Mouse (Mus musculus) neural tube, embryonic 14.5 days (tissue): ENCODE results near the gene Smg6. TPM values are rescaled to one million over a fixed set of nuclear protein-coding genes. Genes with fewer than 3 reads are reported as not detected.
A peak's percentile ranks its signal among the peaks of the same experiment; 100 is the strongest.

Experiments used
- ATAC-seq: fragments of 200-750 bp; cut with Nextera tagmentation; 2 replicates; pipeline ENCODE4 v1.8.0; 2017; ENCODE audit warnings: low read depth, mild to moderate bottlenecking, moderate TSS enrichment, moderate library complexity
- H3K27ac ChIP-seq: fragments of 300-500 bp; sonication (generic); 2 replicates; pipeline ENCODE4 v1.5.1; 2014; ENCODE audit warnings: low read depth, mild to moderate bottlenecking, control low read depth, low read length, moderate library complexity, mixed read lengths
- H3K27me3 ChIP-seq: fragments of 300-500 bp; sonication (generic); 2 replicates; pipeline ENCODE4 v1.6.1; 2014; ENCODE audit warnings: low read length; ENCODE audit not compliant: control insufficient read depth, insufficient read depth
- H3K36me3 ChIP-seq: fragments of 300-500 bp; sonication (generic); 2 replicates; pipeline ENCODE4 v1.6.1; 2014; ENCODE audit warnings: low read length, mixed read lengths; ENCODE audit not compliant: control insufficient read depth, insufficient read depth
- H3K4me1 ChIP-seq: fragments of 300-500 bp; sonication (generic); 2 replicates; pipeline ENCODE4 v1.6.1; 2014; ENCODE audit warnings: low read length; ENCODE audit not compliant: control insufficient read depth, insufficient read depth
- H3K4me2 ChIP-seq: fragments of 300-500 bp; sonication (generic); 2 replicates; pipeline ENCODE4 v1.6.1; 2014; ENCODE audit warnings: mild to moderate bottlenecking, low read depth, low read length, control low read depth
- H3K4me3 ChIP-seq: fragments of 300-500 bp; sonication (generic); 2 replicates; pipeline ENCODE4 v1.5.1; 2014; ENCODE audit warnings: low read depth, low read length, control low read depth, mixed read lengths
- H3K9ac ChIP-seq: fragments of 300-500 bp; sonication (generic); replicated peaks from 2 replicates; pipeline ENCODE4 v1.6.1; 2014; ENCODE audit warnings: low read depth, mild to moderate bottlenecking, control low read depth, low read length, mixed read lengths
- H3K9me3 ChIP-seq: fragments of 300-500 bp; sonication (generic); 2 replicates; pipeline ENCODE4 v1.6.1; 2016; ENCODE audit warnings: low read length; ENCODE audit not compliant: control insufficient read depth
- WGBS: fragments of 180-500 bp; shearing (Covaris S2); extraction: QIAGEN DNeasy Blood & Tissue Kit; methylation state at CpG from one replicate; pipeline ENCODE4 v1.1.7; 2014; 5-methylcytosine and 5-hydroxymethylcytosine counted together
- polyA plus RNA-seq: library from polyadenylated mRNA; unstranded; fragments of >200 nt; fragmentation: Nextera tagmentation; extraction: Ambion mirVana; gene quantifications from 2 replicates; pipeline ENCODE4 v1.2.1, GENCODE M21; 2014

Gene Smg6
- polyA plus RNA-seq, 1 experiment from 2014 or later: 13.7 TPM

GRCm38 (mm10) chr11:74924149-74924548 is 1.5 kb upstream of the Smg6 start:
- H3K27me3 ChIP-seq: no peaks in the 10 kb centered on the region
- no peaks in the 10 kb centered on the region for H3K9me3 ChIP-seq
- no peak overlapping the region; the same call in 1 of the 2 replicates for H3K4me2 ChIP-seq
- peaks cover 11% of the 10 kb centered on the region; the same call in 1 of the 2 replicates for H3K4me1 ChIP-seq
- WGBS: 66% methylated on average over 4 of the region's 4 CpGs
- H3K4me3 ChIP-seq: no peak overlapping the region
- ATAC-seq: no peak
- H3K27ac ChIP-seq: no peak overlapping the region
- H3K36me3 ChIP-seq: peaks cover 1% of the 10 kb centered on the region; the same call in 1 of the 2 replicates
- no peak overlapping the region for H3K9ac ChIP-seq

GRCm38 (mm10) chr11:74926388-74927005 is 874 bp downstream of the Smg6 start:
- H3K27me3 ChIP-seq: no peaks in the 10 kb centered on the region
- H3K36me3 ChIP-seq: 0 out of 2 replicates have a peak, but pooled peaks cover 4% of the 10 kb centered on the region
- 0 out of 2 replicates have a peak, but pooled peaks have one; percentile 1 for ATAC-seq
- H3K9me3 ChIP-seq: no peaks in the 10 kb centered on the region
- peak overlapping the region; percentile 67 for H3K4me2 ChIP-seq
- 9% methylated on average over 11 of the region's 11 CpGs for WGBS
- peak overlapping the region; percentile 97 for H3K27ac ChIP-seq
- H3K4me1 ChIP-seq: peaks cover 11% of the 10 kb centered on the region; the same call in 1 of the 2 replicates
- peak overlapping the region; percentile 84 for H3K9ac ChIP-seq
- peak overlapping the region; percentile 90 for H3K4me3 ChIP-seq

- H3K9me3 ChIP-seq: no peaks in the 10 kb centered on the region
- no peak overlapping the region; the same call in 1 of the 2 replicates for H3K4me2 ChIP-seq
- no peak overlapping the region for H3K27ac ChIP-seq
- H3K4me3 ChIP-seq: no peak overlapping the region
- no peak for ATAC-seq
- no peak overlapping the region for H3K9ac ChIP-seq
- 0 out of 2 replicates have a peak, but pooled peaks cover 5% of the 10 kb centered on the region for H3K36me3 ChIP-seq
- H3K4me1 ChIP-seq: peaks cover 11% of the 10 kb centered on the region; the same call in 1 of the 2 replicates
- WGBS: 94% methylated on average over 2 of the region's 2 CpGs
- no peaks in the 10 kb centered on the region for H3K27me3 ChIP-seq
These were observed 1.7 kb downstream of the Smg6 start for GRCm38 (mm10) chr11:74927236-74927725.

- no peak overlapping the region for H3K9ac ChIP-seq
- H3K27me3 ChIP-seq: no peaks in the 10 kb centered on the region
- no peaks in the 10 kb centered on the region for H3K9me3 ChIP-seq
- ATAC-seq: no peak
- 87% methylated on average over 4 of the region's 4 CpGs for WGBS
- no peak overlapping the region for H3K4me2 ChIP-seq
- H3K36me3 ChIP-seq: peaks cover 12% of the 10 kb centered on the region; the same call in 1 of the 2 replicates
- H3K4me1 ChIP-seq: peaks cover 11% of the 10 kb centered on the region; the same call in 1 of the 2 replicates
- H3K4me3 ChIP-seq: no peak overlapping the region
- no peak overlapping the region for H3K27ac ChIP-seq
These were observed 3.5 kb downstream of the Smg6 start for GRCm38 (mm10) chr11:74929111-74929510.

GRCm38 (mm10) chr11:74930391-74930790 is 4.8 kb downstream of the Smg6 start:
- 94% methylated on average over 7 of the region's 7 CpGs for WGBS
- H3K27ac ChIP-seq: no peak overlapping the region

DNA sequence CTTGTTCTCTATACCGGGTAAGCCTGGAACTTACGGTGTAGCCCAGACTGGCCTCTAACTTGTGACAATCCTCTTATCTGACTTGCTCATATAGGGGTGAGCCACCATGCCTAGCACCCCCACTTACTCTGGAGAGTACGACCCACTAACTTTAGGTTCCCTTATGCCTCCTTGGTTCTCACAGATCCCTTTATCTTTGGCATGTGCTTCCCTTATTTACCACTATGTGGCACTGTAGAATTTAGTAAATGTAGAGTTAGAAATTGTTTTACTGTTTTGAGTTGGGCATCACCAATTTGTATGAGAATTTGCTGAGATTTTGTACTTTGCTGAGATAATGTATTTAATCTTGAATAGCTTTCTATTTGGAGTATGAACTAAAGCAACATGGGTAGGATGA is 20.7 kb downstream of the Smg6 start:
- Histone ChIP-seq H3K4me3 (no peak overlapping the region), H3K36me3 (peaks cover 25% of the 10 kb centered on the region), H3K27ac (no peak overlapping the region), H3K27me3 (no peaks in the 10 kb centered on the region), H3K9me3 (no peaks in the 10 kb centered on the region), H3K4me1 (no peaks in the 10 kb centered on the region), H3K9ac (no peak overlapping the region), H3K4me2 (no peak overlapping the region)
- 82% methylated on average over 3 of the region's 3 CpGs for WGBS
- ATAC-seq: no peak

More at GRCm38 (mm10) chr11:74930391-74930790, 4.8 kb downstream of the Smg6 start:
- H3K4me3 ChIP-seq: no peak overlapping the region
- no peak for ATAC-seq
- H3K36me3 ChIP-seq: peaks cover 25% of the 10 kb centered on the region
- H3K27me3 ChIP-seq: no peaks in the 10 kb centered on the region
- no peaks in the 10 kb centered on the region for H3K9me3 ChIP-seq
- no peak overlapping the region for H3K9ac ChIP-seq
- H3K4me1 ChIP-seq: peaks cover 6% of the 10 kb centered on the region; the same call in 1 of the 2 replicates
- no peak overlapping the region for H3K4me2 ChIP-seq

DNA sequence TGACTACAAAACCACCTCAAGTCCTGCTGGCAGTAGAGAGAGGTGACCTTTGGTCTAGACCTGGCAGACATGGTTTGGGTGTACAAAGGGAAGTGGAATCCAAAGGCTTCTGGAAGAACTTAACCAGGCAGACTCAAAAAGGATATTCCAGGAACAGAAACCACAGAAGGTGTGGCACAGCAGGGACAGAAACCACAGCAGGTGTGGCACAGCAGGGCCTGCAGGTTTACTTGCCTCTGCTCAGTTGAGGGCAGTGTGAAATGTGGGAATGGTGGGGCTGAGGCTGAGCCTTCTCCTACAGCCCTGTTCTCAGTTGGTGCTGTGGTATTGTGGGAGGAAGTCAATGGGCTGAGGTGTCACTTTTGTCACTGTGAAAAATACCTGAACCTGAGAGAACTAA is 29.3 kb downstream of the Smg6 start:
- Histone ChIP-seq H3K27me3 (no peaks in the 10 kb centered on the region), H3K9ac (no peak overlapping the region), H3K4me2 (no peak overlapping the region), H3K36me3 (peaks cover 9% of the 10 kb centered on the region; the same call in 1 of the 2 replicates), H3K4me3 (no peak overlapping the region), H3K9me3 (no peaks in the 10 kb centered on the region), H3K4me1 (no peaks in the 10 kb centered on the region), H3K27ac (no peak overlapping the region)
- no peak for ATAC-seq

DNA sequence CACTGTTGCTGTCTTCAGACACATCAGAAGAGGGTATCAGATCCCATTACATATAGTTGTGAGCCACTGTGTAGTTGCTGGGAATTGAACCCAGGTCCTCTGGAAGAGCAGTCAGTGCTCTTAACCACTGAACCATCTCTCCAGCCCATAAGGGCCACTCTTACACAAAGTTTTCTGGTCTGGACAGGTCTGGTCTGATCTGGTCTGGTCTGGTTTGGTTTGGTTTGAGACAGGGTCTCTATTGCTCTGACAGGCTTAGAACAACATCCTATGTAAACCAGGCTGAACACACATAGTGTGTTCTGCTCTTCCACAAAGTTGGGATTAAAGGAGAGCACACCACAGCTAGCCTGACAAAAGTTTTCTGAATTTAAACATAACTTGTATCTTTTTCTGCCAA is 30.4 kb downstream of the Smg6 start:
- no peaks in the 10 kb centered on the region for H3K27me3 ChIP-seq
- no peak for ATAC-seq
- no peak overlapping the region for H3K4me3 ChIP-seq
- H3K27ac ChIP-seq: no peak overlapping the region
- H3K9ac ChIP-seq: no peak overlapping the region
- H3K9me3 ChIP-seq: no peaks in the 10 kb centered on the region
- no peak overlapping the region for H3K4me2 ChIP-seq
- peaks cover 9% of the 10 kb centered on the region; the same call in 1 of the 2 replicates for H3K36me3 ChIP-seq
- H3K4me1 ChIP-seq: no peaks in the 10 kb centered on the region

GRCm38 (mm10) chr11:74957600-74957999 is 32.0 kb downstream of the Smg6 start:
- H3K27me3 ChIP-seq: no peaks in the 10 kb centered on the region
- WGBS: 93% methylated on average over 2 of the region's 2 CpGs
- peaks cover 9% of the 10 kb centered on the region; the same call in 1 of the 2 replicates for H3K36me3 ChIP-seq
- no peak overlapping the region for H3K27ac ChIP-seq
- H3K9me3 ChIP-seq: no peaks in the 10 kb centered on the region
- no peak overlapping the region for H3K9ac ChIP-seq
- no peak overlapping the region for H3K4me3 ChIP-seq
- ATAC-seq: no peak
- no peak overlapping the region for H3K4me2 ChIP-seq
- no peaks in the 10 kb centered on the region for H3K4me1 ChIP-seq
